Mouse (Mus musculus) neural tube, embryonic 13.5 days (tissue): ENCODE measurements around the gene Apba2. TPM values are rescaled to one million over a fixed set of nuclear protein-coding genes. Genes with fewer than 3 reads are reported as not detected.
A peak's percentile ranks its signal among the peaks of the same experiment; 100 is the strongest.

ENCODE experiments used
- ATAC-seq: fragments of 200-750 bp; cut with Nextera tagmentation; 2 replicates; pipeline ENCODE4 v1.8.0; 2017; ENCODE audit warnings: low read depth, mild to moderate bottlenecking, moderate TSS enrichment, moderate library complexity
- H3K27ac ChIP-seq: fragments of 300-500 bp; sonication (generic); replicated peaks from 2 replicates; pipeline ENCODE4 v1.5.1; 2015; ENCODE audit warnings: moderate library complexity, mild to moderate bottlenecking, inconsistent platforms
- H3K27me3 ChIP-seq: fragments of 300-500 bp; sonication (generic); 2 replicates; pipeline ENCODE4 v1.6.1; 2015; ENCODE audit warnings: mild to moderate bottlenecking, inconsistent platforms
- H3K36me3 ChIP-seq: fragments of 300-500 bp; sonication (generic); 2 replicates; pipeline ENCODE4 v1.6.1; 2015; ENCODE audit warnings: mild to moderate bottlenecking, inconsistent platforms
- H3K4me1 ChIP-seq: fragments of 300-500 bp; sonication (generic); replicated peaks from 2 replicates; pipeline ENCODE4 v1.6.1; 2015; ENCODE audit warnings: inconsistent platforms
- H3K4me2 ChIP-seq: fragments of 300-500 bp; sonication (generic); 2 replicates; pipeline ENCODE4 v1.6.1; 2015; ENCODE audit warnings: inconsistent platforms, mild to moderate bottlenecking, moderate library complexity
- H3K4me3 ChIP-seq: fragments of 300-500 bp; sonication (generic); 2 replicates; pipeline ENCODE4 v1.5.1; 2015; ENCODE audit warnings: mild to moderate bottlenecking, inconsistent platforms
- H3K9ac ChIP-seq: fragments of 300-500 bp; sonication (generic); 2 replicates; pipeline ENCODE4 v1.6.1; 2015; ENCODE audit warnings: moderate library complexity, mild to moderate bottlenecking, inconsistent platforms
- H3K9me3 ChIP-seq: fragments of 300-500 bp; sonication (generic); 2 replicates; pipeline ENCODE4 v1.6.1; 2016; ENCODE audit warnings: inconsistent platforms
- WGBS: fragments of 180-500 bp; shearing (Covaris S2); methylation state at CpG from one replicate; pipeline ENCODE4 v1.1.7; 2015; 5-methylcytosine and 5-hydroxymethylcytosine counted together
- polyA plus RNA-seq: library from polyadenylated mRNA; unstranded; fragments of >200 nt; fragmentation: Nextera tagmentation; extraction: Ambion mirVana; gene quantifications from 2 replicates; pipeline ENCODE4 v1.2.1, GENCODE M21; 2015

The Apba2 gene
- polyA plus RNA-seq, 1 experiment from 2014 or later = 141 TPM

DNA sequence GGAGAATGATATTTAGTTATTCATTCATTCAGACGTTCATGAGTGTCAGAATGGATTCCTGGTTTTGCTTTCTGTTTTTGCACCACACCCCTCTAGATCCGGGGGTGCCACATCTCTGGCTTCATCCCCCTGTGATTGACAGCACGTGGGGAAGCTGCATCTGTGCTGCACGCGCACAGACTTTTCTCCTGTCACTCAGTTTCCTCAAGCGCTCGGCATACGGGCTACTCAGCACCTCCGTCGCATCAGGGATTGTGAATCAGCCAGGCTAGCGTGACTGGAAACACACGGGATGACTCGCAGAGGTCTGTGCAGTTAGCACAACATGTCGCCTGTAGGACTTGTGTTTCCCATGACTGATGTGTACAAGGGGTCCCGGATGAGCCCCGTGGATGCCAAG, 72.6 kb downstream of the Apba2 start:
- H3K9ac ChIP-seq = no peak overlapping the region
- H3K27ac ChIP-seq = no peak overlapping the region
- peaks cover 20% of the 10 kb centered on the region for H3K4me1 ChIP-seq
- H3K4me2 ChIP-seq = no peak overlapping the region
- no peaks in the 10 kb centered on the region for H3K27me3 ChIP-seq
- WGBS = 89% methylated on average over 16 of the region's 16 CpGs
- H3K36me3 ChIP-seq = peaks cover 4% of the 10 kb centered on the region; the same call in 1 of the 2 replicates
- no peak for ATAC-seq
- no peaks in the 10 kb centered on the region for H3K9me3 ChIP-seq
- no peak overlapping the region for H3K4me3 ChIP-seq

DNA sequence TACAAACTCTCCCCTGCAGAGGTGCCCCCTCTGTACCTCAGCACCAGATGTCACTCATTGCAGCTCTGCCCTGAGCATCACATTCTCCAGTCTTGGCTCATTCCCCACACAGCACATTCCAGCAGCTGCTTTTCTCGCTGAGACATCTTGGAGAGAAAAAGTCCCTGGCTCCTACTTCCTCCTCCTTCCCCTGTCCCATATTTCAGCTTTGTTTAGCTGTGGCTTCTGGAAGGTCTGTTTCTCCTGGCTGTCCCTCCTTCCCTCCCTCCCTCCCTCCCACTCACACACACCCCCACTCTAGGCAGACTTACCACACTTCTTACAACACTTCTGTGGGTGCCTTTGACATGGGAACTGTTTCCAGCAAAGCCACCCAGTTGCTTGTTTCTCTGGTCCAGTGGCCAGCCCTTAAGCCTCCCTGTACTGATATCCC, 75.0 kb downstream of the Apba2 start:
- Histone ChIP-seq H3K4me2 (no peak overlapping the region), H3K9ac (no peak overlapping the region), H3K36me3 (no peaks in the 10 kb centered on the region), H3K27ac (no peak overlapping the region), H3K27me3 (no peaks in the 10 kb centered on the region), H3K9me3 (no peaks in the 10 kb centered on the region), H3K4me1 (peaks cover 29% of the 10 kb centered on the region), H3K4me3 (no peak overlapping the region)
- 44% methylated on average over 1 of the region's 1 CpGs for WGBS
- ATAC-seq = no peak

DNA sequence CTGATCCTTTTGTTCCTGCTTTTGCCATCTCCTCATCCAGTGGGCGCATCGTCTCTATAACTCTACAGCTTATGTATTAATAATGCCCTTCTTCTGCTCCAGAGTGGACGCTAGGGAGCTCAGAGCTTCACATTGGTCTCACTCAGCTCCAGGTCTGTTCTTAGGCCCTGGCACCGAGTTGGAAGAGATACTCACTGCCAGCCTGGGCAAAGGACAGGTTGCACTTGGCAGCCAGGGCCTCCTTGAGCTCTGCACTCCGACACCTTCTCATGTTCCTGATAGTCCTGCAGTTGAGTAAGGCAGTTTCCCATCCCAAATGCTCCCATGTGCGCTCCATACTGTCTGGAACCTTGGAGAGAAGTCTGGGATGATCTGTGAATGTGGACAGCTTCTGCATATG, 76.7 kb downstream of the Apba2 start:
- Histone ChIP-seq H3K9me3 (no peaks in the 10 kb centered on the region), H3K27ac (no peak overlapping the region), H3K4me2 (no peak overlapping the region), H3K4me3 (no peak overlapping the region), H3K27me3 (no peaks in the 10 kb centered on the region), H3K36me3 (no peaks in the 10 kb centered on the region), H3K4me1 (peaks cover 41% of the 10 kb centered on the region), H3K9ac (no peak overlapping the region)
- no peak for ATAC-seq
- 95% methylated on average over 6 of the region's 6 CpGs for WGBS

DNA sequence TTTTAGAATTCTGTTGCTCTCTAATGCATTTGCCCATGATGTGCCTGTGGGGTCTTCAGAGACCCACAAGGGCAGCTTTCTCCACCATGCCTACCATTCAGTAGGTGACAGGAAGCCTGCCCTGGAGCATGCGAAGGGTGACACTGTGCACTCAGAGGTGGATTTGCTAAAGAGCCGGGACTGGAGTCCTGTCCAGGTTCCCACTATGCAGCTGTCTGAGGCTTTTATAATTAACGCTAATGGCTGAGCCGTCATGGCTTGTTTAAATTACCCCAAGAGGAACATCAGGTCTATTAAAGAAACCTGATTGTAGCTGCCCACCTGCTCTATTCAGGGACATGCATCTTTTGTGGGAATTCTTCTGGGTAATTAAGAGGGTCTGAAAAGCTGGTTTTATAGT, 78.4 kb downstream of the Apba2 start:
- Histone ChIP-seq H3K27me3 (no peaks in the 10 kb centered on the region), H3K27ac (peak overlapping the region; percentile 84), H3K4me1 (peaks cover 42% of the 10 kb centered on the region), H3K36me3 (no peaks in the 10 kb centered on the region), H3K9ac (no peak overlapping the region), H3K9me3 (no peaks in the 10 kb centered on the region), H3K4me3 (no peak overlapping the region), H3K4me2 (no peak overlapping the region)
- 13% methylated on average over 4 of the region's 4 CpGs for WGBS
- peak; percentile 77 for ATAC-seq

DNA sequence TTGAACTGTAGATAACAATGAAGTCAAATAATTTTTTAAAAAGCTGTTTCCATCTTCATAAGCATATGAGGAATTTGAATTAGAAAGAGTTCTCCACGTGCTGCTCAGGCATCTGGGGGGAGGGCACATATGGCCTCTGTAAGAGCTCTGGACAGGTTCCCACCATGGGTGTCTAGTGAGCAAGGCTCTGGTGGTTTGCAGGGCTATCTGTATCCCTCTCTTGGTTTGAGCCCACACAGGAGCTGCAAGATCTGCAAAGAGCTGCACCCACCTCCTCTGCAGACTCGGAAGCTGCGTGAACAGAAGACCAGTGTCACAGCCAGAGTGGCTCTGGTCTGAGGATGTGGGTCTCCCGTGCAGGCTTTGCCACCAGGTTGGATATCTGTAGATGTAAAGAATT, 78.8 kb downstream of the Apba2 start:
- Histone ChIP-seq H3K36me3 (no peaks in the 10 kb centered on the region), H3K4me2 (no peak overlapping the region), H3K27ac (peak overlapping the region; percentile 84), H3K4me3 (no peak overlapping the region), H3K9ac (no peak overlapping the region), H3K4me1 (peaks cover 42% of the 10 kb centered on the region), H3K9me3 (no peaks in the 10 kb centered on the region), H3K27me3 (no peaks in the 10 kb centered on the region)
- peak; percentile 53 for ATAC-seq
- WGBS = 46% methylated on average over 4 of the region's 4 CpGs

DNA sequence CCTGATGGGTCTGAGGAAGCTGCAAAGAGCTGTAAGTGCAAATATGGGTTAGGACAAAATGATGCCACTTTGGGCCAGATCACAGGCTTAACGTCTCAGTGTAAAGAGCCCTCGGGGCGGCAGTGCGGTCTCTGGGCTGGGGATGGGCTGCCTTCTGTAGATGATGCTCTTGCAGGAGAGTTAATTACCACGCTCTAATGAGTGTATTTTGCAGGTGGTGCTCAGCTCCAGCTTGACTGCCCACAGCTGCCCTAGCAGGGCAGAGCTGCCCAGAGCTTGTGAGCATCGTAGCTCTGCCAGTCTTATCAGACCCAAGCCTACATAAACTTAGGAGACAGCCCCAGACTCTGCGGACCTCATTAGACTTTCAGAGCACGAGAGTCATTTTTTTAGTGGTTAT, 80.9 kb downstream of the Apba2 start:
- Histone ChIP-seq H3K9ac (no peak overlapping the region), H3K4me3 (no peak overlapping the region), H3K27me3 (no peaks in the 10 kb centered on the region), H3K9me3 (no peaks in the 10 kb centered on the region), H3K4me2 (no peak overlapping the region), H3K36me3 (no peaks in the 10 kb centered on the region), H3K27ac (no peak overlapping the region), H3K4me1 (peaks cover 42% of the 10 kb centered on the region)
- WGBS = 43% methylated on average over 8 of the region's 8 CpGs
- no peak for ATAC-seq

DNA sequence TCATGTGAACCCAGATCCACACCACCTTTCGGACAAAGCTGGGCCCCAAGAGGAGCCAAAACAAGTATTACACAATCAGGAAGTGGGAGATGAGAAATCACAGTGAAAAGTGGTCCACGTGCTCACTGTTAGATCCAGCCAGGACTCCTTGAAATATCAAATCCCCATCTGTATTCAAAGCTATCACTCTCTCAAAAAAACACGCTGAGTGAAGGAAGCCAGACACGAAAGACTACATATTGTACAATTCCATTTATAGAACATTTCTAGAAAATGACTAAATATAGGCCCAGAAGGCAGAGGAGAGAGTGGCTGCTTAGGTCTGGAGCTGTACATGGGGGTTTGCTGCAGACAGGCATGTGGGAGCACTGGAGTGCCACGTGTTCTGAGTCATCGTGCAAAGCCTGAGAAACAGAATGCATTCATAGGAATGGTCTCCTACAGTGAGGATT, 82.2 kb downstream of the Apba2 start:
- WGBS = 88% methylated on average over 6 of the region's 6 CpGs
- no peak overlapping the region for H3K4me3 ChIP-seq
- H3K9ac ChIP-seq = no peak overlapping the region
- no peaks in the 10 kb centered on the region for H3K36me3 ChIP-seq
- H3K27ac ChIP-seq = no peak overlapping the region
- no peak overlapping the region for H3K4me2 ChIP-seq
- H3K4me1 ChIP-seq = peaks cover 50% of the 10 kb centered on the region
- no peaks in the 10 kb centered on the region for H3K27me3 ChIP-seq
- H3K9me3 ChIP-seq = no peaks in the 10 kb centered on the region
- ATAC-seq = no peak

DNA sequence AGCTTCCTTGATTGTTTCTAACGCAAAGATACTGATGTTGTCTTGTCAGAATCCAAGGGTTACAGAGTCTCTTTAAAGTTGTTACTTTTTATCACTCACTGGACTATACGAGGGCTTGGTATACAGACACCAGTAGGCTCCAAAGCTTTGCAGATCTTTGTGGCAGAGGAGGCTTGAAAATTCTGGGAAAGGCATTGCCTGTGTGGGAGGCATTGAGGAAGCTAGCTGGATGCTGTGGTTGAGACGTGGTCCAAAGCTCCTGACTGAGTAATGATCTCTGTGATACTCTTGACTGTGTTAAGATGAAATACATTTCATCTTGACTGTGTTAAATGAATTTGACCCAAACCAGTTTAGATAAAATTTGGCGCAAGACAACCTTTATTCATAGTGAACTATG, 84.6 kb downstream of the Apba2 start:
- Histone ChIP-seq H3K27ac (no peak overlapping the region), H3K9ac (no peak overlapping the region), H3K27me3 (no peaks in the 10 kb centered on the region), H3K4me2 (no peak overlapping the region), H3K36me3 (no peaks in the 10 kb centered on the region), H3K9me3 (peaks cover 2% of the 10 kb centered on the region; the same call in 1 of the 2 replicates), H3K4me3 (no peak overlapping the region), H3K4me1 (peaks cover 37% of the 10 kb centered on the region)
- no peak for ATAC-seq
- WGBS = 85% methylated on average over 4 of the region's 4 CpGs

DNA sequence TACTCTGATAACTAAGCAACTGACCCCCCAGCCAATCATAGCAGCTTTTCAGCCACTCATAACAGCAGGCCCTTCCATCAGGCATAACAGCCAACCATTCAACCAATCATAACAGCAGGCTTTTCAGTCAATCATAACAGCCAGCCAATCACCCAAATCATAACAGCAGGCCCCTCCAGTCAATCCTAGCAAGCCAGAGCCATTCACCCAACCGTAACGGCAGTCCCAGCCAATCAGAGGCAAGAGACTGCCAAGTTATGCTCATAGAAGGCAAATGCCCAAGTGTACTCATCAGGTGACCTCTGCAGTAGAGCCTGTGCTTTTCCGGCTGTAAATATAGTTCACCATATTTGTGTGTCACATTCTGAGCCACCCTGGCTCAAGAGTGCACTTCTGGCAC, 85.1 kb downstream of the Apba2 start:
- Histone ChIP-seq H3K36me3 (no peaks in the 10 kb centered on the region), H3K4me3 (no peak overlapping the region), H3K9ac (no peak overlapping the region), H3K4me2 (no peak overlapping the region), H3K4me1 (peaks cover 34% of the 10 kb centered on the region), H3K27me3 (no peaks in the 10 kb centered on the region), H3K9me3 (peaks cover 3% of the 10 kb centered on the region; the same call in 1 of the 2 replicates), H3K27ac (no peak overlapping the region)
- WGBS = 97% methylated on average over 3 of the region's 3 CpGs
- no peak for ATAC-seq

DNA sequence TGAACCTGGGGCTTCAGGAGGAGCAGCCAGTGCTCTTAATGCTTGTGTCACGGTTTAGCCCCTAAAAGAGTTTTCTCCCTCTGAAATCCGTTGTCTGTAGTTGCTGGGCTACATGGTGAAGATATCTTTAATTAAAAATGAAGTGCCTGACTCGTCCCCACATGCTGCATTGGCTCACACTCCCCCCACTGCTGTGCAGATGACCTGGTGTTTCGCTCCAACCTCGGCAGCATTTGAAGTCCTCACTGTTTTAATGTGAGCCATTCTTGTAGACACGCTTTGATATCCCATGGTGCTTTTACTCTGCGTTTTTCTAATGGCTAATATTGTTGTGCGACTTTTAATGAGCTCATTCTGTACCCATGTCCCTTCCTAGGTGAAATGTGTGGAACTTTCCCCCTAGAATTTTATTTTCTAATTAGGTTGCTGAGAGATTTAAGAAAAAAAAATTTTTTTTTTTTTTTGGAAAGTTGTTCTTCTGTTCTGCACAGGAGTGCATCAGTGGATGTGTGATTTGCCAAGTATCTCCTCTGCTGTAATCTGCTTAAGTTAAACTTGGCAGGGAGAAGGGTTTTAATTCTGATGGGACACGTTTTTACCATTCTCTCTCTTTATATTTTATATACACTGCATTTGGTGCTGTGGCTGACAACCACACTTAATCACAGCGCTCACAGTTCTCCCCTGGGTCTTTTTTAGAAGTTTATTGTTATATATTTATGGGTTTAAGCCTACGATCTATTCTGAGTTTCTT, 87.3 kb downstream of the Apba2 start:
- H3K9me3 ChIP-seq = peaks cover 3% of the 10 kb centered on the region; the same call in 1 of the 2 replicates
- H3K4me3 ChIP-seq = no peak overlapping the region
- H3K27me3 ChIP-seq = no peaks in the 10 kb centered on the region
- H3K4me1 ChIP-seq = peaks cover 18% of the 10 kb centered on the region
- no peak for ATAC-seq
- no peak overlapping the region for H3K9ac ChIP-seq
- 0 out of 2 replicates have a peak overlapping the region, but pooled peaks have one; percentile 38 for H3K27ac ChIP-seq
- H3K4me2 ChIP-seq = no peak overlapping the region
- H3K36me3 ChIP-seq = 0 out of 2 replicates have a peak, but pooled peaks cover 4% of the 10 kb centered on the region
- WGBS = 46% methylated on average over 11 of the region's 11 CpGs

DNA sequence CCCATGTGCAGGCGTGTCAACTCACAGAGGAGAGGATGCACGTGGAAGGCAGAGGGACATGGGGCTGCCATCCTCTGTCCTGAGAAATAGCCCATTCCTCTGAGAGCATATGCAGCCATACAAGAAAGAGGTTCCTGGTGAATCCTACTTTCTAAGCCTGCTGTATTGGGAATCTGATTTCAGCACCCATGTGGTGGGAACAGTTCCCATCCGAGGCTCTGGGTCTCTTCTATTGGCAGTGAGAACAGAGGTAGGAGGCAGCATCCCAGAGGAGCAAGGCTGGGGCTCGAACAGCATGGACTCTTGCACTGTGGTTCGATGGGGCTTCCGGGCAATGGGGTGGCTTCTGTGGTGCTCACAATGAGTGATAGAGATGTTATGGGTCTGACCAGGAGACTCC, 93.8 kb downstream of the Apba2 start:
- no peak overlapping the region for H3K27ac ChIP-seq
- peaks cover 13% of the 10 kb centered on the region for H3K4me1 ChIP-seq
- 79% methylated on average over 6 of the region's 6 CpGs for WGBS
- no peak for ATAC-seq
- peaks cover 3% of the 10 kb centered on the region; the same call in 1 of the 2 replicates for H3K9me3 ChIP-seq
- H3K4me2 ChIP-seq = no peak overlapping the region
- no peak overlapping the region for H3K9ac ChIP-seq
- H3K4me3 ChIP-seq = no peak overlapping the region
- peaks cover 7% of the 10 kb centered on the region; the same call in 1 of the 2 replicates for H3K36me3 ChIP-seq
- no peaks in the 10 kb centered on the region for H3K27me3 ChIP-seq

DNA sequence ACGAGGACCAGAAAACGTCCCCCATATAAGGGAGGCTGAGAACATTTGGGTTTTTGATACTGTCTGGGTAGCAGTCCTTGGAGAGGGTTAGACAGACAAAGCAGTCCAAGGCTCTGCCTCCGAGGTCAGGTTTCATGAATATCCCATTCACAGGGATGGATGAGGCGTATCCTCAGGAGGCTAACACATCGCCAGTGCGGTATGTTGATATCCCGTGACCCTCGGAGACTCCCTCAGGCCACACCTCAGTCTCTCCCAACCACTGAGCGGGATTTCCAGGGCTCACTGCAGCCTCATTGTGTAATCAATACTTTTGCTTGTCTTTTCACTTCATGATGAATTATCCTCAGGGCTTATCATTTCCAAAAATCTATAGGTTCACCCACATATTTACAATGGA, 95.1 kb downstream of the Apba2 start:
- no peak overlapping the region for H3K4me3 ChIP-seq
- WGBS = 68% methylated on average over 9 of the region's 9 CpGs
- no peak overlapping the region for H3K27ac ChIP-seq
- peaks cover 13% of the 10 kb centered on the region for H3K4me1 ChIP-seq
- no peaks in the 10 kb centered on the region for H3K9me3 ChIP-seq
- no peaks in the 10 kb centered on the region for H3K27me3 ChIP-seq
- H3K36me3 ChIP-seq = peaks cover 7% of the 10 kb centered on the region; the same call in 1 of the 2 replicates
- no peak overlapping the region for H3K9ac ChIP-seq
- no peak overlapping the region for H3K4me2 ChIP-seq
- ATAC-seq = no peak

DNA sequence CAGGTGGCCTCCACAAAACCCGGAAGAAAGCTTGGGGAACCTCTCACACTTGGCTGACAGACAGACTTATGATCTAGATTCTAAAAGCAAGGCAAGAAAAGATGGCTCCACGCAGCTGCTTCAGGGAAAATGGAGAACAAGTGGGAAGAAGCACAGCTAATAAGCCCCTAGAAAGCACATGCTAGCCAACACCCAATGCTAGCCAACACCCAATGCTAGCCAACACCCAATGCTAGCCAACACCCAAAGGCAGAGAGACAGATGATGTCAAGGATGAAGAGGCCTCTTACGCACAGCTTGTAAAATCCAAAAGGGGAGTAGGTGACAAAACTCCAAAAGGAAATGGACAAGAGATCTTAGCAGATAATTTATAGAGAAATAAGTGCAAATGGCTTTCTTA, 108.4 kb downstream of the Apba2 start:
- Histone ChIP-seq H3K4me1 (no peaks in the 10 kb centered on the region), H3K9me3 (no peaks in the 10 kb centered on the region), H3K4me3 (no peak overlapping the region), H3K9ac (no peak overlapping the region), H3K36me3 (0 out of 2 replicates have a peak, but pooled peaks cover 4% of the 10 kb centered on the region), H3K27me3 (no peaks in the 10 kb centered on the region), H3K27ac (no peak overlapping the region), H3K4me2 (no peak overlapping the region)
- WGBS = 92% methylated on average over 3 of the region's 3 CpGs
- ATAC-seq = no peak
